Mouse (Mus musculus) layer of hippocampus, adult 9-10 months (tissue): ENCODE measurements around the gene Flnc.
"Not testable (repeated sequence)": the region's sequence is repeated elsewhere in the genome, so short reads cannot be mapped to it uniquely, and the experiment has no call there.

Source experiments
- DNase-seq: peaks from one replicate; pipeline ENCODE4 v3.0.0; 2022; ENCODE audit warnings: low spot score

The Flnc gene

GRCm38 (mm10) chr6:29433038-29433803 lies at the start of gene Flnc:
Gene Flnc, plus strand, starts transcription at chr6:29433256.
- DNase-seq, result no peak

GRCm38 (mm10) chr6:29388052-29388518 lies 45.0 kb upstream of the Flnc start, which contains the start of gene Opn1sw:
Gene Opn1sw, minus strand, starts transcription at chr6:29388468.
- DNase-seq, result no peak

- no peak for DNase-seq
Observed at GRCm38 (mm10) chr6:29388606-29389080, 44.4 kb upstream of the Flnc start.

- DNase-seq, result no peak
Observed at GRCm38 (mm10) chr6:29389425-29389824, 43.6 kb upstream of the Flnc start.

GRCm38 (mm10) chr6:29390500-29390899 lies 42.6 kb upstream of the Flnc start:
- not testable (repeated sequence) for DNase-seq

GRCm38 (mm10) chr6:29391241-29391640 lies 41.8 kb upstream of the Flnc start:
- DNase-seq, result not testable (repeated sequence)

DNA sequence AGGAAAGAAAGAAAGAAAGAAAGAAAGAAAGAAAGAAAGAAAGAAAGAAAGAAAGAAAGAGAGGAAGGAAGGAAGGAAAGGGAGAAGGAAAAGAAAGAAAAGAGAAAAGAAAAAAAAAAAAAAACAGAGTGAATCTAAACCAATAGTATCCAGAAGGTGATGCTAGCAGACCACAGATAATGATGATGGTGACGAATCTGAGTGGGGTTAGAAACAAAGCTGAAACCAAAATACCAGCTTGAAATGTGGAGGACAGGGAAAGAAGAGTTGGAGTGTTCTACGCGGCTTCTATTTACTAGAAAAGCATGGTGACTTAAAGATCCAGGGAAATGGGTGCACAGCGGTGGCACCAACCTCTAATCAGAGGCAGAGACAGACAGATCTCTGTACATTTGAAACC lies 41.3 kb upstream of the Flnc start:
- DNase-seq, result no peak

DNA sequence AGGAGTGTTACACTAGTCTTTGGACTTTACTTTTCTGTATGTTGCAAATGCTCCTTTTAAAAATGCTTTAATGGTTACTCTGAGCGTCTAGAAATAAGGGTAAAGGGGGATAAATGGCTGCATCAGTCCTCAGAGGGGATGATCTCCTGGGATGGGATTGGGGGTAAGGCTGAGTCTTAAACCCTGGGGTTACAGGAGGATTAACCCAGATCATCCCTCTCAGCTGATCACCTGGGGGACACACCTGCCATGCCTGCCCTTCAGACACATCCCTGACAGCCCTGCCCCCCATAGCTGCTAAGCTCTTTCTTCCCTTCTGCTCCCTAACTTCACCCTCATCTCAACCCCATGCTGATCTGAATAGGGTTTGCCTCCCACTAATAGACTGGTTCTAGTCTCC lies 38.8 kb upstream of the Flnc start:
- no peak for DNase-seq

DNA sequence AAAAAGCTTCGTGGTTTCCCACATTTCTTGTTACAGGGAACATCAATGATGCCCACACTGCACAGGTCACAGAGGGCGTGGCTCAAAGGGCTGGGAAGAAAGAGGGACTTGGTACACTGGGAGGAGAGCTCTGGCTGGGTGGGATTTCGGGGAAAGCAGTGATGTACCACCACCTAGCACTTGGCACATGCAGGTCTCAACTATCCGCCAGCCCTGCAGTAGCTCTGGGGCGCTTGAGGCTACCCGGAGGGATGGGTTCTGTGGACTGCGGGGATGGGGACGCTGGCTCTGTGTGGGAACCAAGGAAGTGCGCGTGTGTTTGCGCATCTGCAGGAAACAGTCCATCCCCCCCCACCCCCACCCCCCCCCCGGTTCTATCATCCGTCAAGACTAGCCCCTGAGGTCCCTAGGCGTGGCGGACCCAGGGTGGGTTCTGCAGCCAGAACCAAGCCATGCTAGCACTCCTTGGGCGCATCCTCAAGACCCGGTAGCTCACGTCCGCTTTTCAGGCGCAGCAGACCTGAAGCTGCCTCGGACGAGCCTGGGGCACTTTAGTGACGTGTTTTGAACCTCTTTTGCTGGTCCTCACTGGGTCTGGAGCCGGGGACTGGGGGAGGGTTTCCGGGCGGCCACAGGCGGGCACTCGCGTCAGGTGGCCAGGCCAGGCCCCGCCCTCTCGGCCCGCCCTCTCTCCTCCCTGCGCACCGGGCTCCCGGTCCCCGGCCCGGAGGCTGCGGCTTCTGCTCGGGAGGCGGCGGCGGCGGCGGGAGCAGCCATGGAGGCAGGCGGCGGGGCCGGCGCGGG lies 36.9 kb upstream of the Flnc start, which contains the start of gene Ccdc136:
Ccdc136 (plus strand) TSS at position 400 of the 804 bp plus-strand sequence.
- DNase-seq, result no peak

GRCm38 (mm10) chr6:29396714-29397540 lies 36.1 kb upstream of the Flnc start:
- DNase-seq, result no peak

DNA sequence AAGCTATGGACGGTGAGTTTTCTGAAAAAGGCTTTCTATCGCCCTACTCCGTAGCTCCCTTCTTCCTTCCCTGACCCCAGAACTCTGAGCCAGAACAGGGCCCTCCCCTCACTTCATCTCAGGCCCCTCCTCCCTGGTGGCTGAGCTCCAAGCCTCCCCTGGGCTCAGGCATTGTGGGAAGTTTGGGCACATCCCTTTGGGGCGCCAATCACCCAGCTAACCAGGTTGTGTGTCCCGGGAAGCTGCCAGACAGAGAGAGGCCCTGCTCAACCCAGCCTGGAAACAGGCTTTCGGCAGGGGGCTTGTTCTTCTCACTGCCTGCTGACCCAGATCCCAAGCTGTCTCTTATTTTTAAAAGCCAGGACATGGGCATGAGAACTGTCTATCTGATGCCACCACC lies 35.5 kb upstream of the Flnc start:
- no peak for DNase-seq

DNA sequence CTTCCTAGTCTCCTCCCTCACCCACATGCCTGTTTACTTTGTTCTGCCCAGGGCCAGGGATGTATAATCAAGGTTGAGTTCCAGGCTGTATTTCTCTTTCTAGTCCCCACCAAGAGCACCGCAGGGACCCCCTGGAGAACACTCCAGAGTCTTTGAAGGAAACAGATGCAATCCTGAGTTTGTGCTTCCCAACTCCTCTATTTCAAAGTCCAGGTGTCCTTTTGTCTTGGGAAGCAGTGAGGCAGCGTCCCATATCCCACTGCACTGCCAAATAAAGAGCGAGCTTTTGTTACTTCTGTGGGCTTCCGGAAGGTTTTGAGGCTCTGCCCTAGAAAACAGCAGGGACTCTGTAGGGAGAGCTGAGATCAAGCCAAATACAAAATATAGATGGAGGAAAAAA lies 33.2 kb upstream of the Flnc start:
- no peak for DNase-seq

DNA sequence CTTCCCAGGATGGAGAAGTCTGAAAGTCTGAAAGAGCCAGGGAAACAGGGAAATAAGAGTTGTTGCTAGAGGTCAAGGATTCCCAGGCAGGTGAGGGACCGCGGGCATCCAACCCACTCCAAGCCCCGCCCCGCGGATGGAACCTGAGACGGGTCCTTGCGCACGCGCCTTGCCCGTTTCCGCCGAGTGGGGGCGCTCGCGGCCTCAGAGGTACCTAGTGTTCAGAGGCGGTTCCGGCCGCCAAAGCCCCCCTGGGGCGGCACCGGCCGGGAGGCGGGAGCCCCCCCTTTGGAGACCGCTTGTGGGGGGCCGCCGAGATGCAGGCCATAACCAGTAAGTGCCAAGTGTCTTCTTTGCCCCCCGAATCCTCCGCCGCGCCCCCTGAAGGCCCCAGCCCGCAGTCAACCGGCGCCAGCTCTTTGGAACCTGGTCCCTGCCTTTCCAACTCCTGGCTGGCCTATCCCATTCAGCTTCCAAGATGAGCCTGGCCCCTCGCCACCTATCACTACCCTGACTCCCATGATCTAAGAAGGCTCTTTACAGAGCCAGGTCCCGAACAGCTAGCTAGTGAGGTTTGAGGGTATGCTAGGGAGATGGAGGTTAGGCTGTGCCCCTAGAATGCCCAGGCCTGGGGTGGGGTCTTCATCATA lies 30.2 kb upstream of the Flnc start:
- DNase-seq, result no peak

DNA sequence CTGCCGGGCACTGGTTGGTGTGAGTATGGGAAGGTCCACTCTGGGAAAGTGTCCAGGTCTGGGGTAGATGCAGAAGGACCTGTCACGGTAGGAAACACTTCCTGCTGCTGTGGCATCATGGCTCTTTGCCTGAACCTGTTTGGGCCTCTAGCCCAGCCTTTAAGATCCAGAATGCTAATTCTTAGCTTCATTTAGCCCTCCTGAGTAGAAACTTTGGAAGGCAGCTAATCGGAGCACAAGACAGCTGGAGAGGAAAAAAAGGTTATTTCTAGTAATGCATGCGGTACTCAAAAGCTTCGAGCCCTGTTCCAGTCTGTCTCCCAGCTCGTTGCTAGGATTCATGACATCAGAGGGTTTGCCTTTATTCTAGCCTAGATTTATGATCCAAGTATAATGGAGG lies 26.6 kb upstream of the Flnc start:
- no peak for DNase-seq

DNA sequence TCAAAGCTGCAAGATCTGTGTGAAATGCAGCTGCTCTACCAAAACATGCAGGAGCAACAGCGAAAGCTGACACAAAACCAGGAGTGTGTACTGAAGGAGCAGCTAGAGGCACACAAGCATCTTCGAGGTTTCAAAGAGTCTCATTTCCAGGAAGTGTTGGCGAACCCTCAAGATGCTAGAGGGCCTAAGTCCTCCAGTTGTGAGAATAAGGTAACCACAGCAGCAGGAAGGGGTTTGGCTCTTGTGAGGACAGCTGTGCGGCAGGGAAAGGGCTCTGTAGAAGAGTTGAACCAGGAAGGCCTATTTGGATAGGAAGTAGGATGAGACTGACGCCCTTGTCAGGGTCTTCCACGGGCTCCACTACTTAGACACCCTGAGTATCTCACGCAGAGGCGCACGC lies 17.6 kb upstream of the Flnc start:
- no peak for DNase-seq

DNA sequence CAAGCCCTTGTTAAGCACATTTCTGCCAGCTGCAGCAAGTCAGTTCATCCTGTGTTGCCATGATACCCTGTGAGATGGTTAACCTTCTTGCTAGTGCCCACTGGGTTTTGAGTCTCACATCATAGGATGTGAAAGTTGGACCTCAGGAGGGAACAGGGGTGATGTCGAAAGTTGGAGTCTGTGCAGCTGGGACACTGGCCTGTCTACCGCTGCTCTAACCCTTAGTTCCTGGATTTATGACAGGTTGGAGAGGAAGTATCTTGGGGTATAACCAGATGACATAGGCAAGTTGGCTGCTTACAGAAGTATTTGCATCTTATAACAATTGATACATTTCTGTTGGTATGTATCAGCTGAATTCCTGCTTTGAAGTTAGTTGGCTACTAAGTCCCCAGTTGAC lies 12.5 kb upstream of the Flnc start:
- no peak for DNase-seq

- no peak for DNase-seq
Observed at GRCm38 (mm10) chr6:29425118-29425517, 7.9 kb upstream of the Flnc start.

- no peak for DNase-seq
Observed at GRCm38 (mm10) chr6:29426331-29426730, 6.7 kb upstream of the Flnc start.

DNA sequence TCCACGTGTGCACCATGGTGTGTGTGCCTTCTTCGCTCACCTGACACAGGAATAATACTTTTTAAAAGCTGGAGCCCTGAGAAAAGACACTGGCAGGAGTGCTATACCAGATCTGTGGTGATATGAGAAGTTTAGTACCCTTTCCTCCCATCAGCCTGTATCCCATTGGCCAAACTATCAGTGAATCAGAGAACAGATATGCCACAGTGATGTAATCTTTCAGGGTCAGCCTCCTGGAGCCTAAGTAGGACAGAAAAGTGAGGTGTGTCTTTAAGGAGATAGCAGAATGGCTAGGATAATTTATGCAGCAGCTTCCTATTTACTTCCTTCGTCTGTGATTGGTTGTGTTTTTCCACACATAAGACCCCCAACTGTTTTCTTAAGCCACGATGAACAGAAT lies 4.9 kb upstream of the Flnc start:
- no peak for DNase-seq

GRCm38 (mm10) chr6:29430681-29431420 lies 2.2 kb upstream of the Flnc start:
- no peak for DNase-seq

GRCm38 (mm10) chr6:29431473-29431872 lies 1.6 kb upstream of the Flnc start:
- DNase-seq, result no peak
